Mouse (Mus musculus) liver, embryonic 14.5 days (tissue): Measurements from ENCODE around the gene Luzp1. TPM values are rescaled to one million over a fixed set of nuclear protein-coding genes. Genes with fewer than 3 reads are reported as not detected.

ENCODE experiments used
- ATAC-seq: fragments of 200-750 bp; cut with Nextera tagmentation; 2 replicates; pipeline ENCODE4 v1.8.0; 2017; ENCODE audit warnings: moderate number of reproducible peaks, mild to moderate bottlenecking, moderate library complexity; ENCODE audit not compliant: insufficient read depth
- DNase-seq, 3 experiments: peaks; one replicate each; pipeline ENCODE4 v3.0.0-alpha.2; 2012 to 2013; ENCODE audit warnings: low read depth in 3 of 3, low spot score in 3 of 3
- H3K27ac ChIP-seq: fragments of 300-500 bp; sonication (generic); 2 replicates; pipeline ENCODE4 v1.5.1; 2014; ENCODE audit warnings: moderate library complexity, mild to moderate bottlenecking, control low read depth, inconsistent platforms
- H3K27me3 ChIP-seq: fragments of 300-500 bp; sonication (generic); 2 replicates; pipeline ENCODE4 v1.6.1; 2014; ENCODE audit warnings: mild to moderate bottlenecking, low read length, moderate library complexity; ENCODE audit not compliant: control insufficient read depth, insufficient read depth
- H3K36me3 ChIP-seq: fragments of 300-500 bp; sonication (generic); replicated peaks from 2 replicates; pipeline ENCODE4 v1.6.1; 2014; ENCODE audit warnings: low read depth; ENCODE audit not compliant: control insufficient read depth, insufficient read depth
- H3K4me1 ChIP-seq, 2 experiments: fragments of 200-500 bp in 1 of 2; fragments of 300-500 bp in 1 of 2; sonication (generic) in 1 of 2; replicated peaks; 2 replicates each; pipeline ENCODE4 v1.6.1; 2012 to 2014; ENCODE audit warnings: antibody characterized with exemption in 1 of 2, inconsistent platforms in 1 of 2, low read length in 1 of 2; ENCODE audit not compliant: control insufficient read depth in 2 of 2, insufficient read depth in 2 of 2
- H3K4me2 ChIP-seq: fragments of 300-500 bp; sonication (generic); 2 replicates; pipeline ENCODE4 v1.6.1; 2014; ENCODE audit warnings: low read depth, mild to moderate bottlenecking, control low read depth, moderate library complexity
- H3K4me3 ChIP-seq, 2 experiments: fragments of 200-500 bp in 1 of 2; fragments of 300-500 bp in 1 of 2; sonication (generic) in 1 of 2; 2 replicates each; pipeline ENCODE4 v1.5.1; 2012 to 2014; ENCODE audit warnings: low read depth in 2 of 2, low read length in 2 of 2, mild to moderate bottlenecking in 2 of 2, control low read depth in 1 of 2, inconsistent platforms in 1 of 2, moderate library complexity in 1 of 2; ENCODE audit not compliant: insufficient read depth in 1 of 2
- H3K9ac ChIP-seq: fragments of 300-500 bp; sonication (generic); replicated peaks from 2 replicates; pipeline ENCODE4 v1.6.1; 2014; ENCODE audit warnings: mild to moderate bottlenecking, control low read depth, moderate library complexity
- H3K9me3 ChIP-seq: fragments of 300-500 bp; sonication (generic); 2 replicates; pipeline ENCODE4 v1.6.1; 2016; ENCODE audit warnings: low read length, mixed read lengths; ENCODE audit not compliant: control insufficient read depth
- CTCF ChIP-seq: IDR thresholded peaks from 2 replicates; pipeline ENCODE4 v1.5.1; 2016; ENCODE audit warnings: antibody characterized with exemption, low read depth, control low read depth
- EP300 ChIP-seq: IDR thresholded peaks from 2 replicates; pipeline ENCODE4 v1.6.1; 2016; ENCODE audit warnings: antibody characterized with exemption, low read depth
- WGBS: fragments of 180-500 bp; shearing (Covaris S2); extraction: QIAGEN DNeasy Blood & Tissue Kit; methylation state at CpG from one replicate; pipeline ENCODE4 v1.1.7; 2014; ENCODE audit not compliant: insufficient replicate concordance; 5-methylcytosine and 5-hydroxymethylcytosine counted together
- polyA plus RNA-seq, 2 experiments: library from polyadenylated mRNA; depleted of rRNA in 1 of 2; stranded (reverse) in 1 of 2; unstranded in 1 of 2; fragments of >200 nt; fragmentation: Nextera tagmentation in 1 of 2; extraction: Ambion mirVana in 1 of 2; gene quantifications; 2 replicates each; pipeline versions ENCODE4 v1.2.1 to v1.2.3; 2012 to 2014

Gene Luzp1
- polyA plus RNA-seq, 2 experiments, result 1.8 to 8.2 TPM

- WGBS, result 56% methylated on average over 2 of the region's 2 CpGs
- TF ChIP-seq EP300, result no peak
- no peak for TF ChIP-seq CTCF
- no peak for ATAC-seq
These were observed 17.0 kb downstream of the Luzp1 start for GRCm38 (mm10) chr4:136486549-136486948.

GRCm38 (mm10) chr4:136495993-136496392 is 26.4 kb downstream of the Luzp1 start:
- Histone ChIP-seq H3K4me2 (no peak overlapping the region), H3K36me3 (no peaks in the 10 kb centered on the region), H3K27me3 (no peaks in the 10 kb centered on the region), H3K27ac (no peak overlapping the region), H3K4me1 (no peaks in the 10 kb centered on the region), H3K9me3 (no peaks in the 10 kb centered on the region), H3K4me3 (no peak overlapping the region), H3K9ac (no peak overlapping the region)
- no peak for ATAC-seq
- no peak for DNase-seq
- TF ChIP-seq CTCF (no peak), EP300 (no peak)

More at GRCm38 (mm10) chr4:136486549-136486948, 17.0 kb downstream of the Luzp1 start:
- Histone ChIP-seq H3K36me3 (no peaks in the 10 kb centered on the region), H3K4me1 (0 out of 4 replicates have a peak, but pooled peaks cover 0 to 2% of the 10 kb centered on the region in 2 experiments), H3K27ac (no peak overlapping the region), H3K4me2 (no peak overlapping the region), H3K9ac (no peak overlapping the region), H3K9me3 (no peaks in the 10 kb centered on the region), H3K4me3 (no peak overlapping the region), H3K27me3 (no peaks in the 10 kb centered on the region)
- no peak for DNase-seq

GRCm38 (mm10) chr4:136505426-136506215 is 36.1 kb downstream of the Luzp1 start:
- Histone ChIP-seq H3K27ac (no peak overlapping the region), H3K9ac (no peak overlapping the region), H3K36me3 (no peaks in the 10 kb centered on the region), H3K4me2 (no peak overlapping the region), H3K9me3 (no peaks in the 10 kb centered on the region), H3K4me3 (no peak overlapping the region), H3K27me3 (no peaks in the 10 kb centered on the region), H3K4me1 (0 out of 4 replicates have a peak, but pooled peaks cover 3% of the 10 kb centered on the region in 2 experiments)
- ATAC-seq (no peak), DNase-seq (no peak)
- no peak for TF ChIP-seq CTCF
- no peak for TF ChIP-seq EP300
- WGBS, result 9% methylated on average over 2 of the region's 2 CpGs

- 49% methylated on average over 1 of the region's 1 CpGs for WGBS
- no peak for DNase-seq
- TF ChIP-seq EP300 (no peak), CTCF (peak; percentile 54; the same call in 1 of the 2 replicates)
- no peak overlapping the region for H3K4me2 ChIP-seq
- no peaks in the 10 kb centered on the region for H3K9me3 ChIP-seq
- no peaks in the 10 kb centered on the region for H3K27me3 ChIP-seq
- no peak overlapping the region for H3K4me3 ChIP-seq
- ATAC-seq, result no peak
- H3K36me3 ChIP-seq, result no peaks in the 10 kb centered on the region
- peaks cover 3 to 5% of the 10 kb centered on the region in 2 experiments; a peak in 1 of 4 replicates for H3K4me1 ChIP-seq
- H3K27ac ChIP-seq, result no peak overlapping the region
- H3K9ac ChIP-seq, result no peak overlapping the region
These were observed 40.3 kb downstream of the Luzp1 start for GRCm38 (mm10) chr4:136509857-136510256.

- ATAC-seq (no peak), DNase-seq (no peak)
- Histone ChIP-seq H3K4me3 (no peak overlapping the region), H3K9me3 (no peaks in the 10 kb centered on the region), H3K4me1 (peaks cover 0 to 3% of the 10 kb centered on the region in 2 experiments; a peak in 1 of 4 replicates), H3K27me3 (no peaks in the 10 kb centered on the region), H3K36me3 (no peaks in the 10 kb centered on the region), H3K9ac (no peak overlapping the region), H3K4me2 (no peak overlapping the region), H3K27ac (no peak overlapping the region)
- TF ChIP-seq CTCF (no peak), EP300 (no peak)
- WGBS, result 56% methylated on average over 4 of the region's 4 CpGs
These were observed 42.1 kb downstream of the Luzp1 start for GRCm38 (mm10) chr4:136511708-136512107.
